Mouse (Mus musculus) MEL (cell line): ENCODE data around the gene Zfp865. TPM values are rescaled to one million over a fixed set of nuclear protein-coding genes. Genes with fewer than 3 reads are reported as not detected.

Source experiments
- DNase-seq: peaks from one replicate; pipeline ENCODE4 v3.0.0; 2011; ENCODE audit warnings: low read depth, low spot score
- H3K27ac ChIP-seq: 2 replicates; pipeline ENCODE4 v1.5.1; 2012; ENCODE audit warnings: low read depth, mild to moderate bottlenecking, control low read depth, low read length, moderate library complexity; ENCODE audit not compliant: control insufficient read depth
- H3K27me3 ChIP-seq, 2 experiments: fragments of 150-350 bp in 1 of 2; sonication (generic) in 1 of 2; 2 replicates each; pipeline ENCODE4 v1.6.1; 2012; ENCODE audit warnings: low read length in 2 of 2, mild to moderate bottlenecking in 2 of 2, improper control_type of control experiment in 1 of 2, moderate library complexity in 1 of 2; ENCODE audit not compliant: insufficient read depth in 2 of 2, control insufficient read depth in 1 of 2
- H3K36me3 ChIP-seq, 2 experiments: 2 replicates each; pipeline ENCODE4 v1.6.1; 2012 to 2014; ENCODE audit warnings: low read length in 2 of 2, improper control_type of control experiment in 1 of 2, inconsistent platforms in 1 of 2, mild to moderate bottlenecking in 1 of 2; ENCODE audit not compliant: insufficient read depth in 2 of 2, control insufficient read depth in 1 of 2
- H3K4me1 ChIP-seq, 2 experiments: fragments of 150-350 bp in 1 of 2; sonication (generic) in 1 of 2; 2 replicates each; pipeline ENCODE4 v1.6.1; 2012; ENCODE audit warnings: low read length in 2 of 2, improper control_type of control experiment in 1 of 2, mild to moderate bottlenecking in 1 of 2; ENCODE audit not compliant: insufficient read depth in 2 of 2, control insufficient read depth in 1 of 2
- H3K4me3 ChIP-seq, 2 experiments: fragments of 150-350 bp in 1 of 2; sonication (generic) in 1 of 2; 2 replicates each; pipeline ENCODE4 v1.5.1; 2012; ENCODE audit warnings: low read depth in 2 of 2, low read length in 2 of 2, mild to moderate bottlenecking in 2 of 2, moderate library complexity in 2 of 2, control low read depth in 1 of 2, improper control_type of control experiment in 1 of 2; ENCODE audit not compliant: control insufficient read depth in 1 of 2, insufficient read depth in 1 of 2
- H3K79me2 ChIP-seq: 2 replicates; pipeline ENCODE4 v1.6.1; 2012; ENCODE audit warnings: mild to moderate bottlenecking, low read length, moderate library complexity; ENCODE audit not compliant: control insufficient read depth, poor library complexity, insufficient read depth
- H3K9ac ChIP-seq: 2 replicates; pipeline ENCODE4 v1.6.1; 2012; ENCODE audit warnings: low read depth, mild to moderate bottlenecking, control low read depth, low read length, moderate library complexity; ENCODE audit not compliant: control insufficient read depth, poor library complexity, severe bottlenecking
- H3K9me3 ChIP-seq: fragments of 150-350 bp; sonication (generic); replicated peaks from 2 replicates; pipeline ENCODE4 v1.6.1; 2012; ENCODE audit warnings: mild to moderate bottlenecking, low read length, improper control_type of control experiment, moderate library complexity; ENCODE audit not compliant: insufficient read depth
- BHLHE40 ChIP-seq: IDR thresholded peaks from 2 replicates; pipeline ENCODE4 v1.6.1; 2012; ENCODE audit warnings: low read depth, mild to moderate bottlenecking, inconsistent platforms, low read length, improper control_type of control experiment, borderline replicate concordance
- CTCF ChIP-seq, 3 experiments: IDR thresholded peaks in 2 of 3; conservative IDR thresholded peaks in 1 of 3; 2 replicates each; pipeline ENCODE4 v1.5.1; 2011 to 2012; ENCODE audit warnings: low read length in 3 of 3, low read depth in 2 of 3, mild to moderate bottlenecking in 2 of 3, improper control_type of control experiment in 1 of 3, inconsistent platforms in 1 of 3, mixed read lengths in 1 of 3, moderate library complexity in 1 of 3; ENCODE audit not compliant: control insufficient read depth in 1 of 3, insufficient read depth in 1 of 3, poor library complexity in 1 of 3, severe bottlenecking in 1 of 3
- E2F4 ChIP-seq: IDR thresholded peaks from 2 replicates; pipeline ENCODE4 v1.6.1; 2011; ENCODE audit warnings: low read depth, low read length, improper control_type of control experiment, borderline replicate concordance
- ELF1 ChIP-seq: IDR thresholded peaks from 2 replicates; pipeline ENCODE4 v1.6.1; 2014; ENCODE audit warnings: low read depth, mild to moderate bottlenecking, inconsistent platforms, low read length, improper control_type of control experiment, moderate library complexity
- EP300 ChIP-seq, 2 experiments: IDR thresholded peaks; 2 replicates each; pipeline ENCODE4 v1.6.1; 2011; ENCODE audit warnings: improper control_type of control experiment in 2 of 2, low read length in 2 of 2, low read depth in 1 of 2, mild to moderate bottlenecking in 1 of 2
- GABPA ChIP-seq: IDR thresholded peaks from 2 replicates; pipeline ENCODE4 v1.6.1; 2012; ENCODE audit warnings: low read depth, mild to moderate bottlenecking, inconsistent platforms, low read length, improper control_type of control experiment, moderate library complexity
- JUND ChIP-seq: IDR thresholded peaks from 2 replicates; pipeline ENCODE4 v1.6.1; 2011; ENCODE audit warnings: low read depth, mild to moderate bottlenecking, improper control_type of control experiment, low read length
- KAT2A ChIP-seq: conservative IDR thresholded peaks from 2 replicates; pipeline ENCODE4 v1.6.1; 2012; ENCODE audit warnings: low read depth, low read length, improper control_type of control experiment, inconsistent platforms
- MAX ChIP-seq: IDR thresholded peaks from 2 replicates; pipeline ENCODE4 v1.6.1; 2011; ENCODE audit warnings: low read length, improper control_type of control experiment
- MAZ ChIP-seq: IDR thresholded peaks from 2 replicates; pipeline ENCODE4 v1.6.1; 2012; ENCODE audit warnings: low read depth, mild to moderate bottlenecking, inconsistent platforms, low read length, improper control_type of control experiment
- MEF2A ChIP-seq: IDR thresholded peaks from 2 replicates; pipeline ENCODE4 v1.6.1; 2014; ENCODE audit warnings: low read depth, mild to moderate bottlenecking, inconsistent platforms, low read length, improper control_type of control experiment; ENCODE audit not compliant: poor library complexity, insufficient replicate concordance, severe bottlenecking; ENCODE audit errors: extremely low read depth
- MXI1 ChIP-seq: IDR thresholded peaks from 2 replicates; pipeline ENCODE4 v1.6.1; 2011; ENCODE audit warnings: mild to moderate bottlenecking, low read depth, low read length, improper control_type of control experiment
- NELFE ChIP-seq: IDR thresholded peaks from 2 replicates; pipeline ENCODE4 v1.6.1; 2011; ENCODE audit warnings: low read depth, low read length, improper control_type of control experiment
- POLR2A ChIP-seq, 2 experiments: IDR thresholded peaks; 2 replicates each; pipeline ENCODE4 v1.6.1; 2011 to 2012; ENCODE audit warnings: low read length in 2 of 2, mild to moderate bottlenecking in 2 of 2, control low read depth in 1 of 2, improper control_type of control experiment in 1 of 2, low read depth in 1 of 2, moderate library complexity in 1 of 2; ENCODE audit not compliant: control insufficient read depth in 1 of 2, insufficient read depth in 1 of 2, poor library complexity in 1 of 2
- RCOR1 ChIP-seq: IDR thresholded peaks from 2 replicates; pipeline ENCODE4 v1.6.1; 2012; ENCODE audit warnings: low read depth, mild to moderate bottlenecking, inconsistent platforms, low read length, improper control_type of control experiment
- SIN3A ChIP-seq: IDR thresholded peaks from 2 replicates; pipeline ENCODE4 v1.6.1; 2012; ENCODE audit warnings: low read length, improper control_type of control experiment, inconsistent platforms
- UBTF ChIP-seq: IDR thresholded peaks from 2 replicates; pipeline ENCODE4 v1.6.1; 2012; ENCODE audit warnings: low read depth, mild to moderate bottlenecking, inconsistent platforms, low read length, improper control_type of control experiment, moderate library complexity, borderline replicate concordance; ENCODE audit not compliant: insufficient read depth
- USF2 ChIP-seq, 2 experiments: IDR thresholded peaks; 2 replicates each; pipeline ENCODE4 v1.6.1; 2011 to 2012; ENCODE audit warnings: improper control_type of control experiment in 2 of 2, low read length in 2 of 2, borderline replicate concordance in 1 of 2, inconsistent platforms in 1 of 2, low read depth in 1 of 2, mild to moderate bottlenecking in 1 of 2; ENCODE audit not compliant: insufficient read depth in 1 of 2
- ZNF384 ChIP-seq: IDR thresholded peaks from 2 replicates; pipeline ENCODE4 v1.6.1; 2012; ENCODE audit warnings: low read depth, mild to moderate bottlenecking, inconsistent platforms, low read length, improper control_type of control experiment
- polyA plus RNA-seq, 2 experiments: library from polyadenylated mRNA; stranded (reverse) in 1 of 2; unstranded in 1 of 2; fragments of >175 nt in 1 of 2; fragments of >200 nt in 1 of 2; gene quantifications; 2 replicates each; pipeline versions ENCODE4 v1.2.1 to v1.2.4; 2012; ENCODE audit warnings: low replicate concordance in 2 of 2, low read depth in 1 of 2; ENCODE audit not compliant: insufficient read length in 2 of 2, insufficient read depth in 1 of 2, missing spikeins in 1 of 2
- total RNA-seq: library from RNA; depleted of rRNA; stranded (reverse); fragments of 300-350 nt; gene quantifications from 2 replicates; pipeline ENCODE4 v1.2.3, GENCODE M21; 2012

Zfp865 gene
- total and polyA plus RNA-seq, 3 experiments = 12.2 to 34.6 TPM; not detected in 1

- H3K9ac ChIP-seq = no peak overlapping the region
Observed at GRCm38 (mm10) chr7:5052931-5053343, 32.8 kb downstream of the Zfp865 start.

GRCm38 (mm10) chr7:5053456-5054179 lies 33.4 kb downstream of the Zfp865 start:
- TF ChIP-seq KAT2A (no peak), CTCF (IDR thresholded peaks at IDR 0.05 in 2 of 3, conservative IDR thresholded peaks at IDR 0.05 in 1 of 3; ENCODE audit: control insufficient read depth in 1 of 3, insufficient read depth in 1 of 3, low read depth in 2 of 3, low read length in 3 of 3, poor library complexity in 1 of 3, severe bottlenecking in 1 of 3) (no peak), GABPA (no peak), MXI1 (no peak), ZNF384 (no peak), EP300 (IDR thresholded peaks at IDR 0.05; ENCODE audit: low read depth in 1 of 2, low read length in 2 of 2) (no peak), MEF2A (no peak), NELFE (no peak), POLR2A (IDR thresholded peaks at IDR 0.05; ENCODE audit: control insufficient read depth in 1 of 2, insufficient read depth in 1 of 2, low read depth in 1 of 2, low read length in 2 of 2, poor library complexity in 1 of 2) (no peak)
- no peak overlapping the region for H3K27ac ChIP-seq
- no peaks in the 10 kb centered on the region for H3K36me3 ChIP-seq
- H3K9ac ChIP-seq = no peak overlapping the region
- H3K4me3 ChIP-seq = no peak overlapping the region
- no peak for DNase-seq
- no peaks in the 10 kb centered on the region for H3K79me2 ChIP-seq
- H3K4me1 ChIP-seq = no peaks in the 10 kb centered on the region
- no peaks in the 10 kb centered on the region for H3K9me3 ChIP-seq
- no peaks in the 10 kb centered on the region for H3K27me3 ChIP-seq

More at GRCm38 (mm10) chr7:5052931-5053343, 32.8 kb downstream of the Zfp865 start:
- DNase-seq = no peak
- H3K4me3 ChIP-seq = no peak overlapping the region
- H3K27me3 ChIP-seq = no peaks in the 10 kb centered on the region
- H3K9me3 ChIP-seq = no peaks in the 10 kb centered on the region
- H3K4me1 ChIP-seq = no peaks in the 10 kb centered on the region
- no peak for TF ChIP-seq KAT2A
- no peak for TF ChIP-seq GABPA
- no peak for TF ChIP-seq E2F4
- TF ChIP-seq USF2 (IDR thresholded peaks at IDR 0.05; ENCODE audit: borderline replicate concordance in 1 of 2, insufficient read depth in 1 of 2, low read depth in 1 of 2, low read length in 2 of 2) = no peak
- TF ChIP-seq ELF1 = no peak
- no peak for TF ChIP-seq BHLHE40
- no peak for TF ChIP-seq MAZ
- TF ChIP-seq JUND = no peak
- no peak for TF ChIP-seq SIN3A
- no peak for TF ChIP-seq UBTF
- no peak for TF ChIP-seq MAX
- no peak for TF ChIP-seq RCOR1
- H3K79me2 ChIP-seq = no peaks in the 10 kb centered on the region
- H3K27ac ChIP-seq = no peak overlapping the region
- no peaks in the 10 kb centered on the region for H3K36me3 ChIP-seq
